Mouse (Mus musculus): ENCODE measurements around the gene 6430531B16Rik. TPM values are rescaled to one million over a fixed set of nuclear protein-coding genes. Genes with fewer than 3 reads are reported as not detected.

The 6430531B16Rik gene
- total and polyA plus RNA-seq, 3 experiments: 0.13 TPM; not detected in 2

GRCm38 (mm10) chr7:139975471-139975870 is 3.1 kb downstream of the 6430531B16Rik start:
- no peak overlapping the region for H3K27ac ChIP-seq (ENCODE audit: control insufficient read depth, low read depth, low read length)
- H3K4me1 ChIP-seq (ENCODE audit: control insufficient read depth in 1 of 2, insufficient read depth in 2 of 2, low read length in 2 of 2): peaks cover 0 to 37% of the 10 kb centered on the region in 2 experiments; a peak in 3 of 4 replicates
- no peak overlapping the region for H3K9ac ChIP-seq (ENCODE audit: control insufficient read depth, low read depth, low read length, poor library complexity, severe bottlenecking)
- TF ChIP-seq TBP (IDR thresholded peaks at IDR 0.05; ENCODE audit: low read depth, low read length) (no peak), E2F4 (IDR thresholded peaks at IDR 0.05; ENCODE audit: borderline replicate concordance, low read depth, low read length) (no peak), GATA1 (IDR thresholded peaks at IDR 0.05; ENCODE audit: low read depth, low read length) (no peak), ZC3H11A (IDR thresholded peaks at IDR 0.05; ENCODE audit: low read depth, low read length) (no peak), ZKSCAN1 (IDR thresholded peaks at IDR 0.05; ENCODE audit: low read depth, low read length) (no peak), MYC (IDR thresholded peaks at IDR 0.05; ENCODE audit: low read depth, low read length) (no peak), USF1 (IDR thresholded peaks at IDR 0.05; ENCODE audit: low read depth, low read length) (no peak), BHLHE40 (IDR thresholded peaks at IDR 0.05; ENCODE audit: borderline replicate concordance, low read depth, low read length) (no peak), POLR2AphosphoS2 (IDR thresholded peaks at IDR 0.05; ENCODE audit: low read length) (no peak), MEF2A (IDR thresholded peaks at IDR 0.05; ENCODE audit: extremely low read depth, insufficient replicate concordance, low read depth, low read length, poor library complexity, severe bottlenecking) (no peak), MAX (IDR thresholded peaks at IDR 0.05; ENCODE audit: low read length) (no peak), TAL1 (IDR thresholded peaks at IDR 0.05; ENCODE audit: low read length) (no peak), ETS1 (IDR thresholded peaks at IDR 0.05; ENCODE audit: low read depth, low read length) (no peak)
- H3K79me2 ChIP-seq (ENCODE audit: control insufficient read depth, insufficient read depth, low read length, poor library complexity): no peaks in the 10 kb centered on the region
- H3K36me3 ChIP-seq (ENCODE audit: control insufficient read depth in 1 of 2, insufficient read depth in 2 of 2, low read length in 2 of 2): peaks cover 0 to 18% of the 10 kb centered on the region in 2 experiments; a peak in 2 of 4 replicates
- H3K9me3 ChIP-seq (replicated peaks; ENCODE audit: insufficient read depth, low read length): no peaks in the 10 kb centered on the region
- no peaks in the 10 kb centered on the region for H3K27me3 ChIP-seq (ENCODE audit: control insufficient read depth in 1 of 2, insufficient read depth in 2 of 2, low read length in 2 of 2)
- H3K4me3 ChIP-seq (ENCODE audit: control insufficient read depth in 1 of 2, insufficient read depth in 1 of 2, low read depth in 2 of 2, low read length in 2 of 2): no peak overlapping the region
- DNase-seq (ENCODE audit: low read depth, low spot score): no peak

GRCm38 (mm10) chr7:139974307-139974706 is 4.2 kb downstream of the 6430531B16Rik start:
- peak; percentile 67 for DNase-seq (ENCODE audit: low read depth, low spot score)
- Histone ChIP-seq H3K9me3 (replicated peaks; ENCODE audit: insufficient read depth, low read length) (no peaks in the 10 kb centered on the region), H3K4me3 (ENCODE audit: control insufficient read depth in 1 of 2, insufficient read depth in 1 of 2, low read depth in 2 of 2, low read length in 2 of 2) (peak overlapping the region; percentile 21 to 22; a peak in 2 of 4 replicates), H3K9ac (ENCODE audit: control insufficient read depth, low read depth, low read length, poor library complexity, severe bottlenecking) (peak overlapping the region; percentile 38), H3K27me3 (ENCODE audit: control insufficient read depth in 1 of 2, insufficient read depth in 2 of 2, low read length in 2 of 2) (no peaks in the 10 kb centered on the region), H3K79me2 (ENCODE audit: control insufficient read depth, insufficient read depth, low read length, poor library complexity) (no peaks in the 10 kb centered on the region), H3K4me1 (ENCODE audit: control insufficient read depth in 1 of 2, insufficient read depth in 2 of 2, low read length in 2 of 2) (peaks cover 0 to 32% of the 10 kb centered on the region in 2 experiments; a peak in 3 of 4 replicates), H3K36me3 (ENCODE audit: control insufficient read depth in 1 of 2, insufficient read depth in 2 of 2, low read length in 2 of 2) (peaks cover 0 to 16% of the 10 kb centered on the region in 2 experiments; a peak in 2 of 4 replicates), H3K27ac (ENCODE audit: control insufficient read depth, low read depth, low read length) (peak overlapping the region; percentile 66)
- TF ChIP-seq POLR2A (IDR thresholded peaks at IDR 0.05; ENCODE audit: control insufficient read depth in 1 of 2, insufficient read depth in 1 of 2, low read depth in 1 of 2, low read length in 2 of 2, poor library complexity in 1 of 2): no peak
- peak; percentile 16 to 37; a peak in 3 of 4 replicates for TF ChIP-seq EP300 (IDR thresholded peaks at IDR 0.05; ENCODE audit: low read depth in 1 of 2, low read length in 2 of 2)
- TF ChIP-seq TBP (IDR thresholded peaks at IDR 0.05; ENCODE audit: low read depth, low read length): 0 out of 2 replicates have a peak, but pooled peaks have one; percentile 32
- peak; percentile 41; the same call in 1 of the 2 replicates for TF ChIP-seq GATA1 (IDR thresholded peaks at IDR 0.05; ENCODE audit: low read depth, low read length)
